Mouse (Mus musculus) layer of hippocampus, adult 9-10 months (tissue): ENCODE data around the gene Ndufaf3.

Source experiments
- DNase-seq: peaks from one replicate; pipeline ENCODE4 v3.0.0; 2022; ENCODE audit warnings: low spot score

Ndufaf3 gene

DNA sequence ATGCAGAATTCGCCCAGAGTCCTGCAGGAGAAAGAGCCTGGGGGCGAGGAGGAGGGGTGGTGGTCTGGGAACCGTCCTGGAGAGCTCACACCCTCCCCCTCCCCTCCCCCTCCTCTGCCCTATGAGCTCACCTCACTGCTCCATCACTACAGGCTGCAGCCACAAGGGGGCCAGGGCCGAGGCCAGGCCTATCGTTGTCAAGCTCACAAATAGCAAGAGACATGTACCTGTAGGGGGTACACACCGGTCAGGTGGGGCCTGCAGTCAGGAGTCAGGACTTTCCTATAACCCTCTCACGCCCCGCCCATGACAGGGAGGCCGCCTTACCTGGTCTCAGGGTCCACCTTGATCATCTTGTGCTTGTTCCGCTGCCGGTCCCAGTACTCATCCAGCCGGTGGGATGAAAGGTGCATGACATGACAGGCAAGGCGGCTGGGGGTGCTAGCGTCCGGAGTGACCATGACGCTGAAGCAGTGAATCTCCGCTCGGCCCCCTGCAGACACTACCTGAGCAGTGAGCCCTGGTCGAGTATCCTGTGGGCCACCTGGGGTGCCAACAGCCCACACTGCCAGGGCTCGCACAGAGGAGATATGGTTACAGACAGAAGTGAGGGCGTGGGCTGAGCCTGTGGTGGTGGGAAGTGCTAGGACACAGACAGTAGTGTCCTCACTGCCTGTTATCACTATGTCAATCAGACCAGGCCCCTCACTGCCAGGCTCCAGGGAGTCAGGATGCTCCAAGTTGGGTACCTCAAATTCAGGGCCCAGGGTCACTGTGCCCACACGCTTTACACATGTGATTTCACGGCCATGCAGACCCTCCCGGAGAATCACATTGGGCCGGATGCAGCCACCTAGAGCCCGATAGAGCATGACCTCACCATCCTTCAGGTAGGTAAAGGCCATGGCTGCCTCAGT lies 6.8 kb upstream of the Ndufaf3 start:
- DNase-seq: no peak

GRCm38 (mm10) chr9:108572321-108572720 lies 5.1 kb upstream of the Ndufaf3 start:
- DNase-seq: no peak

- no peak for DNase-seq
Observed at GRCm38 (mm10) chr9:108571401-108571973, 4.3 kb upstream of the Ndufaf3 start.

DNA sequence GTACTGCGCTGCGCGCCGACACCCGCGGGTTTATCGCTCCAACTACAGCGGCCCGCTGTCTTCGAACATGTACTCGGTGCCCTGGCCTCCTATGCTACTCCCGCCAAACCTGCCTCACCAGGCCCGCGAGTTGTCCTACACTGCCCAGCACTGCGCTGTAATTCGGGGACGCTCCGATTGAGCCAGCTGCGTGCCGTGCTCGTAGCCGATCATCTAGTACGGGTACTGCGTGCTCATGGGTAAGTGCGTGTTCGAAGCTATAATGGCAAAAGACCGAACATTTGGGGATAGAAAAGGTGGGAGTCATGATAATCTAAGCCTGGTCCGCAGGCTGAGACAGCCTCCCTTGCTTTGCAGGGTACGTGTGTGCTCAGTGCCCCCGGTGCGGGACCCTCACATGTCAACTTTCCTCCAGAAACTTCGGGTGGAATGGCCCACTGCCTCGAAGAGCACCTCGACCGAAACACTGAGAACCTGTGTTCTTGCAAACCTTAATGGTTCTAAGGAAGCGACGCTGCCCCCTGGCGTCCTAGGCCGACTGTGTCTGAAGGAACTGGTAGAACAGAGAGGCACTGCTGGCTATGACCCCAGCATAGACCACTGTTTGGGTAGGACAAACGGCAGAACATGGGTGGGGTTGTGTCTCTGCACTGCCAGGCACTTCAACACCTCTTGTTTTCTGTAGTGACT lies 3.1 kb upstream of the Ndufaf3 start:
- DNase-seq: no peak

DNA sequence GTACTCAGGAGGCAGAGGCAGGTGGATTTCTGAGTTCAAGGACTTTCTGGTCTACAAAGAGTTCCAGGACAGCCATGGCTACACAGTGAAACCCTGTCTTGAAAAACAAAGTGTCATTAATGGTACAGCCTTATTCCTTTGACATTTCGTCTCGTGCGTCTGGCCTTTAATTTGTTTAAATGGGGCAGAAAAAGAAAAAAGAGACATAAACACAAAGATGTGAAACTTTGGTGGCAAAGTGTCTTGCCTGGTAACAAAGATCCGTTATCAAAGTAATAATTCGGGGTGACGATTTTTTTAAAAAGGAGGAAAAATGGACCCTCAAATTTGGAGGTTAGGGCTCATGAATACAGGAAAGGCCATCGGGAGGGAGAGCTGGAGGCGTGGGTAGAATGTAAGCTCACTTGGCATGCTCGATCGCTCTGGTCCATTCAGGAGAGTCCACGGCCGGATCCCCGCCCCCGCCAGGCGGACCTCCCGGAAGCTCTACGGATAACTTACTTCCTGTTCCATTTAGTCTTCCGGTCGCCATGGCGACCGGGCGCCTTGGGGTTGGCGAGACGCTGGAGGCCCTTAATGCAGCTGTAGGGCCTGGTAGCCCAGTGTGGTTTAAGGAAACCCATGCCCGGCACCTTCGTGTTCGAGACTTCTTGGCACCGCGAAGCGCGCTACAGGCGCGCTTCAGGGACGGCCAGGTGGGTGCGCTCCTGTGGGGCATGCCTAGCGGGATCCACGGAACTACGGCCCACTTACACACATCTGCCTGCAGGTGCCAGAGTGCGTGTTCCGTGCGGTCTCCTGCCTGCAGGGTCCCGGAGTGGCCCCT lies 2.4 kb upstream of the Ndufaf3 start, which contains the start of gene Dalrd3:
Dalrd3 (plus strand) TSS at position 506 of the 826 bp plus-strand sequence.
- no peak for DNase-seq

GRCm38 (mm10) chr9:108568511-108568921 lies 1.3 kb upstream of the Ndufaf3 start:
- no peak for DNase-seq

- no peak for DNase-seq
Observed at GRCm38 (mm10) chr9:108567931-108568419, 741 bp upstream of the Ndufaf3 start.

DNA sequence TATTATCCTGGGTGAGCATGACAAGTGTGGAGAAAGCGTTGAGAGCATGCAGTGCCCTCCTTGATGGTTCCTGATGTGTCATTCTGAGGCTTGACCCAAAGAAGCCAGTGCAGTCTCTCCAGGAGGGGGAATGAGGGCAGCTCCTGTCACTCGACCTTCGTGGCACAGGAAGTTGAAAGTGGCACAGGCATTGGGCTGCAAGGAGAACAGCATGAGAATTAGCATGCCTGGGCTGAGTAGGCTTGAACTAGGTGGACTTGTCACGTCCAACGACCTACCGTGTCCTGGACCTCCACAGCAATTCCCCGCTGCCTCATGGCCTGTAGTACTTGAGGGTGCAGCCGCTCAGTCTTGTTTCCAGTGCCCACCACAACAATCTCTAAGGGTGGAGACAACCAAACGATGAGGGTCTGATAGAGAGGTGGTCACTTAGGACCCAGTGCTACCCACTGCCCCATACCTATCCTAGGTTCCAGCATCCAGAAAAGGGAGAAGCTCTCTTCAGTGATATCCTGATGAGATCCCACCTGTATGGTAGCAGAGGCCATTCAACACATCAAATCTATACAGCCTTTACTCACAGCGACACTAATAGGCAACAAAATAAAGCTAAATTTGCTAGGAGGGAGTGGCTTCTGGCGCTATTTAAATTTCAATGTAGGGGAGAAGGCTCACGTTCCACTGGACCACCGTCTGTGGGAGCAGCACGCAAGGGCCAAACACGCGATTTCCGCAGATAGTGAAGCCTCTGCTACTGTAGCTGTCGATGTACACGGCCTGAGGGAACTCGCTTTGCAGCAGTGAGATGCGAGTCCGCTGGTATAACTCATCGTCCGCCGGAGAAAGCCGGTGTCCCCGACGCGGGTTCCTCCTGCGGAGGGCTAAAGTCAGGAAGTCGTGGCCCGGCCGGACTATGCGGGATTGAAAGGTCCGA lies 1.1 kb downstream of the Ndufaf3 start:
- no peak for DNase-seq

DNA sequence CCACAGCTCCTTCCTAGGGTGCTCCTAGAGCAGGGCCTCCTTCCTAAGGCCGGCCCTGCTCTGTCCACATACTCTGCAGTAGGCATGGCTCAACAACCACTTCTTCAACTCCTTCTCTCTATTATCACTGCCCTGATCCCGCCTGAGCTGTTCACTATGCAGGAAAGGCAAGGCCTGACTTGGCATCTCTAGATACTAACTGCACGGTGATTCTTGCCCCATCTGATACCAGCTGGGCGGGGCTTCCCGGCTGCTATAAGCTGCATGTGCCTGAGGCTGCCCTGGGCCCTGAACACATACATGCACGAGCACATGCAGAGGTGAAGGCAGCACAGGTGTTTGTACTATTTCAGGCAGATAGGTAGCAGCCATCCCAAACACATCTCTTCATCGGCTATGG lies 3.1 kb downstream of the Ndufaf3 start:
- DNase-seq: no peak

GRCm38 (mm10) chr9:108563671-108564070 lies 3.6 kb downstream of the Ndufaf3 start:
- no peak for DNase-seq

DNA sequence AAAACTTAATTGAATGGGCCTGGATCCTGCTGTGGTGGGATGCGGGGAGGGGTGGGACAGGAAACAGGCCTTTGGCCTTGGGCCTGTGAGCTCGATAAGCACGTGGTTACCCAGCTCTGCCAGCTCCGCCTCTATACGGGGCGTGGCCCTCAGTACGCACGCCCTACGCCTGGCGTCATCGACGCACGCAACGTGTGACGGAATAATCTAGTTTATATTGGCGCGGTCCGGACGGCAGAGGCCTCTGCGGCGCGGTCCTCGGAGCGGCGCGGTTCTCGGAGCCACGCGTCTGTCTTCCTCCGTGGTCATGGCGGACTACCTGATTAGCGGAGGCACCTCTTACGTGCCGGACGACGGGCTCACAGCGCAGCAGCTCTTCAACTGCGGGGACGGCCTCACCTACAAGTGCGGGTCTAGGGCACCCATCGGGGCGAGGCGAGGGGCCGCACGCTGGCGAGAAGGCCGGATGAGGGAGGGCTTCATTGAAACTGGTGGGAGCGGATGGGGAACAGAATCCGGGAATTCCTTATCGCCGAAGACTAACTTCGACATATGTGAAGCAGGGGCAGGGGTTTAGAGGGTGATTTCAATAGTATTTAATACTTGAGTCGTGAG lies 6.9 kb downstream of the Ndufaf3 start, which contains the start of gene Impdh2:
Impdh2 (plus strand) TSS at position 60 of the 615 bp plus-strand sequence.
- DNase-seq: peak; percentile 83

GRCm38 (mm10) chr9:108559169-108559568 lies 8.1 kb downstream of the Ndufaf3 start:
- no peak for DNase-seq

DNA sequence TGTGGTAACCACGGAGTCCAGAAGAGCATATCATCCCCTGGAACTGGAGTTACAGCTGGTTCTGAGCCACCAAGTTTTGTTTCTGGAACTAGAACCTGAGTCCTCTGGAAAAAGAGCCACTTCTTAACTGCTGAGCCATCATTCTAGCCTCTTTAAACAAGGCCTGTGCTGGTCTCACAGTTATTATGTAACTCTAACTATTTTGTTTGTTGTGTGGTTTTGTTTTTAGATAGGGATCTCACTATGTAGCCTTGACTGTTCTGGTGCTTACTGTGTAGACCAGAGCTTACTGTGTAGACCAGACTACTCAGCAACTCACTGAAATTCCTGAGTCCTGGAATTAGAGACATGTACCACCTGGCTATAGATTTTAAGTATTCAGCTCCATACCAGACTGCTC lies 20.4 kb downstream of the Ndufaf3 start:
- DNase-seq: no peak

DNA sequence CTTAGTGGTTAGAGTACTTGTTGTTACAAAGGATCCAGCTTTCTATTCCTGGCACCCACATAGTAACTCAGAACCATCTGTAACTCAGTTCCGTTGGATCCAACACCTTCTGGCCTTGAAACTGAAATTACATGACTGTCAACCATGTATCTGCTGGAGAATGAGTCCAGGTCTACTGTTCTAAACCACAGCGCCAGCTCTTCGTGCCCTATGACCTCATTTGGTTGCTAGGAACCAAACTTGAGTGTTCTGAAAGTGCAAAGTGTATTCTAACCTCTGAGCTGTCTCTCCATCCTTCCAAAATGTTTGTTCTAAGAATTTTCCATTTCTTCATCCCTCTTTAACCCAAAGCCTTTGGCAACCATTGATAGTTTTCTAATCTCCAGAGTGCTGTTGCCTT lies 21.2 kb downstream of the Ndufaf3 start:
- no peak for DNase-seq

- no peak for DNase-seq
Observed at GRCm38 (mm10) chr9:108540846-108541245, 26.4 kb downstream of the Ndufaf3 start.

- DNase-seq: no peak
Observed at GRCm38 (mm10) chr9:108531496-108531895, 35.7 kb downstream of the Ndufaf3 start.

- DNase-seq: no peak
Observed at GRCm38 (mm10) chr9:108530954-108531353, 36.3 kb downstream of the Ndufaf3 start.

DNA sequence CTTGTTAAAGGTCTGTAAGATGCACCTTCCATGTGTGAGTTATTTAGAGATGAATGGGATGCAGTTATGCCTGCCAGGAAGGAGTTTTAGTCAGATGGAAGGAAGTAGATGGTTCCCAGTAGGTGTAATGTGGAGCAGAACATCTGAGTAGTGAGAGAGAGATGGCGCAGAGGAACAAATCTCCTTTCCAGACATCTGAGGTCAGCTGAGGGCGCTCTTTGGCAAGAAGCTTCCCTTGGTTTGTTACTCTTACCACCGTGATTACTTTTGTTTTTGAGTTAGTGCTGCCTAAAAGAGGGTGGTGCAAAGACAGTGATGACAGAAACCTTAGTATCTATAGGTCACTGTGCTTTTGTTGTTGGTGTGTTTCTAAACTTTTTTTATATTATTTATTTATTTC lies 41.8 kb downstream of the Ndufaf3 start:
- no peak for DNase-seq

DNA sequence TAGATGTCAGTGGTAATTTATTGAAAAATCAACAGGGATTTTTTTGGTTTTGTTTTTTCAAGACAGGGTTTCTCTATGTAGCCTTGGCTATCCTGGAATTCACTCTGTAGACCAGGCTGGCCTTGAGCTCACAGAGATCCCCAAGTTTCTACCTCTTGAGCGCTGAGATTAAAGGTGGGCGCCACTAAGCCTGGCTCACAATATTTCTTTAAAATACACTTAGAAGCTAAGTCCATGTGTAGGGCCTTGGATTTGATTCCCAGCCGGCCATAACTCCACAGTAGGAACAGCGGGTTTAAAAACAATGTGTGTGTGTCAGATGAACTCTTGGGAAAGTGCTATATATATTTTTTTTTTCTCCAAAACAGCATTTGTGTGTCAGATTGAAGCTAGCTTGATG lies 43.9 kb downstream of the Ndufaf3 start:
- no peak for DNase-seq

GRCm38 (mm10) chr9:108521604-108522003 lies 45.6 kb downstream of the Ndufaf3 start:
- DNase-seq: no peak
